Mouse (Mus musculus) liver, embryonic 14.5 days (tissue): ENCODE measurements around the gene Hat1.

Experiments
- CTCF ChIP-seq: IDR thresholded peaks from 2 replicates; pipeline ENCODE4 v1.5.1; 2016; ENCODE audit warnings: antibody characterized with exemption, low read depth, control low read depth
- EP300 ChIP-seq: IDR thresholded peaks from 2 replicates; pipeline ENCODE4 v1.6.1; 2016; ENCODE audit warnings: antibody characterized with exemption, low read depth

GRCm38 (mm10) chr2:71418760-71419280, 30.1 kb downstream of the Hat1 start:
- TF ChIP-seq CTCF: no peak
- TF ChIP-seq EP300: no peak
